Mouse (Mus musculus) spleen, adult 2 months (tissue): Measurements from ENCODE around the gene Msantd1.

ENCODE experiments used
- CTCF ChIP-seq: fragments of 200-500 bp; IDR thresholded peaks from 2 replicates; pipeline ENCODE4 v1.5.1; 2011; ENCODE audit warnings: mild to moderate bottlenecking, inconsistent platforms; ENCODE audit not compliant: insufficient read depth, insufficient read length, insufficient replicate concordance; ENCODE audit errors: extremely low read depth
- POLR2A ChIP-seq: fragments of 200-500 bp; IDR thresholded peaks from 2 replicates; pipeline ENCODE4 v1.6.1; 2011; ENCODE audit warnings: low read depth, low read length, inconsistent platforms

DNA sequence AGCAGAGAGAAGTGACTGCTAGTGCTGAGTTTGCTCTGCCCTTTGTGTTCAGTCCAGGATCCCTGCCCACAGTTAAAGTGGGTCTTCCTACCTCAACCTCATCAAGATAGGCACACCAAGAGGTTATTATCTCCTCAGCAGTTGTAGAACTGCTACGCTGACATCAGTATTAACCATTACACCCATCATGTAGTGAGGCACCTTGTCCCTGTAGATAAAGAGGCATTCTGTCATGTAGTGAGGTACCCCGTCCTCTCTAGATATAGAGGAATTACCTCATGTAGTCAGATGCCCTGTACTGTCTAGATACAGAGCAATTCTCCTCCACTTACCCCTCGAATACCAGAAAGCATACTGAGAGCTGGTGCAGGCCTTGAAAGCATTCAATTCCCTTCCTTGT is 26.8 kb upstream of the Msantd1 start:
- no peak for TF ChIP-seq CTCF
- TF ChIP-seq POLR2A: no peak
